Mouse (Mus musculus) heart, postnatal 10 days (tissue): ENCODE measurements around the gene Slc17a4. TPM values are rescaled to one million over a fixed set of nuclear protein-coding genes. Genes with fewer than 3 reads are reported as not detected.

Experiments used
- DNase-seq, 2 experiments: peaks; one replicate each; pipeline ENCODE4 v3.0.0; 2021
- intact Hi-C: fragments of 180-260 bp; cut with DNase I; formaldehyde crosslinking; loops from one replicate; pipeline ENCODE4 v1.15.1; 2025
- total RNA-seq, 2 experiments: library from RNA; stranded (reverse); gene quantifications; 2 replicates each; pipeline ENCODE4 v1.2.3; 2021

Slc17a4 gene
- total RNA-seq, 2 experiments from 2014 or later: not detected

DNA sequence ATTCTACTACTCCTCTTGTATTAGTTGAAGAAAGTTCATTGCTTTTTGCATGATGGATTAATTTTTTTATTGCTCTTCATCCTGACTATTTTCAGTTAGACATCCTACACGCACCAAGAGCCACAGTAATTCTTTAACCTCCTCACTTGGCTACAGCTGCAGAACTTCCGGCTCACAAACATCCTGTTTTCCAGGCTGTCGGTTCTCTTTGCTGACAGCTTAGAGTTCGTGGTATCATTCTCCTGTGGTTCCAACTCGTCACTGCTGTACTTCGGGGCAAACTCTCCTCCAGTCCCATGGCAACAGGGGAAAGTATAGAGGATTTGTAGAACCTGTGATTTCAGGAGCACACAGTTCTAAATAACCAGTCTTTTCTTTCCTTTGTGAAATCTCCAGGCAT is 16.6 kb downstream of the Slc17a4 start:
- DNase-seq: peak; percentile 7 to 16
- intact Hi-C loops: no loop called here

DNA sequence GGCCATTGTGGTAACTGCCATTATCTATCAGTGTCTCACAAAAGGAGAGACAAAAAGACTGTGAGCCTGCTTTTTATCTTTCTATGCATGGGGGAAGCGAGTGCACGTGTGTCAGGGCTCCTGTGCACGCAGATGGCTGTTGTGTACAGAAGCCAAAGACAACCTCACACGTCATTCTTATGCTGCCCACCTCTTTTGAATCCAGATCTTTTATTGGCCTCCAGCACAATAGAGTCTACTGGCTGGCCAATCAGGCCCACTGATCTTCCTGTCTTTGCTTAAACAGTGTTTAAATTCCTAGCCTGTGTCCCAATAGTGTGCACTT is 21.6 kb downstream of the Slc17a4 start:
- intact Hi-C loops: no loop called here

DNA sequence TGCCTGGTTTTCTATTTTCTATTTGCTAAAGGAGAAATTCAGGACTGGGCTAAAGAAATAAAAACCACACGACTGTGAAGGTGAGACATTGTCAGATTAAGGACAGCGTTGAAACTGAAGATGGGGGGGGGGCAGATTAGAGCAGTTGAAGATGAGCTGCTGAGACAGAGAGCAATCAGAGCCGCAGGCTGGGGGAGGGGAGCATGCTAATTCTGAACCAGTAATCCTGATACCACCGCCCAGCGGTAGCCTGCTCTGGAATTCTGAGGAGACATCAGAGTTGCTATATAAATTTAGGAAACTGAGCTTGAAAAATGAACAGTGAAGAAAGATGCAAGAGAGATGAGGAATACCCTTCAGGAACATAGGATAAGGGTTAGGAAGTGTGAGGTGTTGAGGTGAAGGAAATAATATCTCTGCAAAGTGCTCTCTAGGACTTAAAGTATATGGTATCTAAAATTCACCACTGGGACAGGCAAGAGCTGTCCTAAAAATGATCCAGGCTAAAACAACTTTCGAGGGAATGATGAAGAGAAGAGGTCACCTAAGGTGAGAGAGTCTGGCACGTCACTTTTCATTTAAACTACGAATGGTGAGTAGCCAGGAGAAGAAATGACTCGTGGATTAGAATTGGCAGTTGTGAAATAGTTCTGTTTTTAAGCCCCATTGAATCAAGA is 22.1 kb downstream of the Slc17a4 start:
- intact Hi-C loops: no loop called here
- DNase-seq: no peak

More for the DNA sequence above, 21.6 kb downstream of the Slc17a4 start:
- no peak for DNase-seq

DNA sequence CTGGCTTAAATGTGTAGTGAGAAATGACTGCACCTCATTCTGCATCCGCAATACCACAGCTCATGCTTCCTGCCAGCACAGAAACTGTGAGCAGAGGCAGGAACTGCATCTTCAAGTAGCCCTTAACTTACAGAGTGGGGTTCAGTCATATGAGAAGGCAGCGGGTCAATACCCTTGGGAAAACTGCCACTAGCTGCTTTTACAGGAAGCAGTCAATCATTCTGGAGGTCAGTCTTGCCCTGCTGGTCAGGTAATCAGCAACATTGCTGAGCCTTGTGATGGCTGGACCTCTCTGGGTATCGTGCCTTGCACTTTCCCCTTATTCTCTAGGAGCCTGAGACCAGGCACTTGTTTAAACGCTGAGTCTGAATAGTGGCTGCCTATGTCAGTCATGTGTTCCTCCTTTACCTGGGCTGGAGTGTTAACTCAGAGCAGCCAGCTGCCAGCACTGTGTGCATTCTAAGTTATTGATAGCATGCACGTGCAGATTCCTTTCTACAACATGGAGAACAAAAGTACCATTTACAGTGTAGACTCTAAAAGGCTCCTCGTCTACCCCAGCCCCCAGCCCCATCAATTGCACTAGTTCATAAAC is 25.7 kb downstream of the Slc17a4 start:
- intact Hi-C loops: no loop called here
- no peak for DNase-seq

DNA sequence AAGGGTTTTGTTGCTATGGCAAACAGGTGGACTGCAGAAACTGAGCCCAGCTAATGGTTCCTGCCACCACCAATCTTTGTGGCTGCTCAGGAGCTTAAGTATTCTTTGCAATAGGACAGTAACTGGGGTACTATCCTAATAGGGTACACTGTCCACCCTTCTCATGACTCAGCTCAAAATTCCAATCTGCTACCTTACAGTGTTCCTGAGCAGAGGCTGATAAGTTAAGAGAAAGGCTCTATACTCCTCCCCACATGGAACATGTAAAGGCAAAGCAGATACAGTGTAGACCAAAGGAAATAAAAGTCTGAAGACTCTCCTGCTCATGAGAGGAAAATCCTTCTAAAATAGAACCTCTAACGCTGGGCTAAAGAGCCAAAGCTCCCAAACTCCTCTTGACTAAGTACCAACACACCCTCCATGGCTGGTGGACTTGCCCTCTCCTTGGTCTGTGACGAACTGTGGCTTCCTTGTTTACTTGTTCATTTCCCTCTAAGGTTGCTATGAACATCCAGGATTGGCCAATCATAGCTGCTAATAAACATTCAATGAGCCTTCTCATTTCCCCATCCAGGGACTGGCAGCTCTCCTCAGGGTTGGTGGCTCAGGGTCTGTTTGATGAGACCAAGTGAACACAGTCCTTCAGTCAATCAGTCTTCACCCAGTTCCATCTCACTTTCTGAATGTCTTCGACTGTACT is 27.6 kb downstream of the Slc17a4 start:
- DNase-seq: no peak
- intact Hi-C loops: no loop called here

DNA sequence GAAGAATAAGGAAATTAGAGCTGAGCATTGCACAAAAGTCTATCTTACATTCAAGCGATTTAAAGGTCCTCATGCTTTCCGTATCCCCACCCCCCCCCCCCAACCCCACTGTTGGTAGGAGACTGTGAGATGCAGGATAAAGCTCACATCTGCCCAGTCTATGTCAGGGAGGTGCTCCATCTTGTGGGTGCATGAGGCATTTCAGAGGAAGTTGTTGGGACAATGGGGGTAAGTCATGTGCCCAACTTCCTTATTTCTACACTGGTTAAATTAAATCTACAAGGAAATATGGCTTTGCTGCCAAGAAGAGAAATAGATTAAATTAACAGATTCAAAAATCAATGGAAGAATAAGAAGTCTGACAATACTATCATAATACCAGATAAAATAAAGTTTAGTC is 29.3 kb downstream of the Slc17a4 start:
- peak; percentile 27 to 48 for DNase-seq
- intact Hi-C loops: loop anchor here (1.0 kb wide), 2 partner anchors 51 to 93 kb away; no protein-coding TSS in a partner anchor

DNA sequence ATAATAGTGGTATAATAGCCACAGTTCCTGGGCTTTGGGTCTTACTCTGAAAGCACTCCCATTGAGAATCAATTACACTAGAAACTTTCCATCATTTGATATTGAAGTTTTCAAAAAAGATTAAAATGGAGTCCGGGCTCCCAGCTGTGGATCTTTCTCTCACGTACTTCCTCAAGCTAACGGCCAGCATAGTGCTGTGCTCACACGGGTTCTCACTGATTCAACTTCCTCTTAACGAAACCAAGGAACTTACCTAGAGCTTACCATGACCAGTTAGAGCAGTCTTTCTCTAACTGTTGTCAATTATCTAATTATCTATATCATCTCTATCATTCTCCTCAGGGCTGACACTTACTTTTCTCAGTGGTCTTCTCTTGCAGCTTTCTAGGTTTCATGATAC is 35.2 kb downstream of the Slc17a4 start:
- no peak for DNase-seq
- intact Hi-C loops: no loop called here

DNA sequence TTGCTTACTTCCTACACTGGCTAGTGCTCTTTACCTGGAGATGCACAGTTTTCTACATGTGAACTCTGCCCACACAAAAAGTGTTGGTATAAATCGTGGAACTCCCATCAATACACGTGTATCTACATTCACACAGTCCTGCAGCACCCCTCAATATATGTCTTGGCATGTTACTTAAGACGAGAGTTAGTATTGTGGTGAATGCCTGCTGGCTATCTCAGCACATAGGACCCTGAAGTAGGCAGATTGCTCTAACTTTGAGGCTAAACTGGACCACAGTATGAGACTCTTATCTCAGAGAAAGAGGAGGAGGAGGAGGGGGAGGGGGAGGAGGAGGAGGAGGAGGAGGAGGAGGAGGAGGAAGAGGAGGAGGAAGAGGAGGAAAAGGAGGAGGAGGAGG is 35.7 kb downstream of the Slc17a4 start:
- intact Hi-C loops: no loop called here
- DNase-seq: no peak

DNA sequence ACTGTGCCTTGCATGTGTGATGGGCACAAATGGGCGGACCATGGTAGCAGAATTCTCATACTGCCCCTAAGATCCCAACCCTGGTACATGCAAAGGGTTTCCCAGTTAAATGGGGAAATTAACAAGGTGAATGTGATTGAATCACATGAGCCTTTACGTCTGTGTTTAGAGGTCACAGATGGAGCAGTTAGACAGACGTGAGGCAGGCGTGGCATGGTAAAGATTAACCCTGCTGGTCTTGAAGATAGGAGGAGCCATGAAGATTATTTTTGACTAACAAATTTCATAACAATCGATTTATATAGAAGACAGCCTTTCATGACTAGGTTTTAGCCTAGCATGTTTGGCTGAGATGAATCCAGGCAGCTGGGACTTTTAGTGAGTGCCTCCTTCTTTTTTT is 41.7 kb downstream of the Slc17a4 start:
- intact Hi-C loops: no loop called here
- DNase-seq: no peak

DNA sequence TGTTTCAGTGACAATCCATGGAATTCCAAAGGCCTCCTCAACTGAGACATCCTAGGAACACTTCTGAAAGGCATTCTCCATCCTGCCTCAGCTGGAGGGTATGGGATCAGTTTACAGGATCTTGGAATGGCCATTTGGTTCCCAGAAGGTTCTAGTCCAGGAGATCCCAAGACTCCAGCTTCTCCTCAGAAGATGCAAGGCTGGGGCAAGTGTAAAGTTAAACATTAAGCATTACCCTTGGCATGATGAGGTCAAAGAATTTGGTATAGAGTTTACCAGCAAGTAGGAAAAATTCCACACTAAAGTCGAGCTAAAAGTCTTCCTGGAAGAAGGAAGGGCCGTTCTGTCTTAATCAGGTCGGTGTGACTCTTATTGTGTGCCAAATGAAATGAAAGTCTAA is 44.8 kb downstream of the Slc17a4 start:
- intact Hi-C loops: no loop called here
- DNase-seq: no peak

DNA sequence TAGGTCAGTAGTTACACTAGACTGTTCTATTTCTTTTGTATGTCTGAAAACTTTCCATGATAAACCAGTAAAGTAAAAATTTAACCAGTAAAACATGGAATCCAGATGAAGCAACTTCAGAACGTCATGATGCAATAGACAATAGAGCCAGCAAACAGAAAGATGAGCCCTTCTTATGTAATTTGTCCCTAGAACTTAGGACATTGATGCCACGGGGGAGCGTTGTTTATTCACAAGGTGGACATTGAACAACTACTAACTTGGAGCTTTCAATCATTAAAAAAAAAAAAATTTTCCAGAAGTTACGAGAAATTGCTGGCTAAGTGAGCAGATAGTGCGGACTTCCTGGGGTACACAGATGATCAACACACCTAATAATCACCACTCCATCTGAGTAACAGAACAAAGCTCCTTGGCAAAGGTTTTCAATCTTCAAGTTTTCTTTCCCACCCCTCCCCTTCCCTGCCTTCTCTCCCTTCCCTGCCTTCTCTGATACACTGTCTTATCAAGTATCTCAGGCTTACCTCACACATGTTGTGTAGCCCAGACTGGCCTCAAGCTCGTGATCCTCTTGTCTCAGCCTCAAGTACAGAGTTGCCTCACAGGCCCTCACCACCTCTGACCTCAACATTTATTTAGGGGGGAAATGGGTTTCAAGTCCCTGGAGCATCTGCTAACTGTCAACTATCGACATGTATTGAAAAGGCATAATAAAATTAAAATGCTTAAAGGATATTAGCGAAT is 45.8 kb downstream of the Slc17a4 start:
- intact Hi-C loops: no loop called here
- no peak for DNase-seq

DNA sequence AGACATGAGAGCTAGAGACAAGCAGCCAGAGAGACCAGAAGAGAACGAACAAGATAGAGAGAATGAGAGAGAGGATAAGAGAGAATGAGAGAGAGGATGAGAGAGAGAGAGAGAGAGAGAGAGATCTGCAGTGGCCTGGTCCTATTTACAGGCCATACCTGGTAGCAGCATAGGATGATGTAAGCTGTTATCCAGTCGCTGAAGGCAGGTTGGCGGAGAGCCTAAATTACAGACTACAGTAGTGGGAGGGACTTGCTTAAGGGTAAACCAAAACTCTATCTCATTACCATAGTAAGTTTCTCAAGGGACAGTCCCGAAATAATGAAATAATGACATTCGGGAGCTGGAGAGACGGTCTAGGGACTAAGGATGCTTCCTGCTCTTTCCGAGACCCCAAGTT is 47.4 kb downstream of the Slc17a4 start, which contains the start of gene Slc17a1:
TSS of gene Slc17a1 (plus strand) at position 346 of the 400 bp plus-strand sequence.
- DNase-seq: no peak

DNA sequence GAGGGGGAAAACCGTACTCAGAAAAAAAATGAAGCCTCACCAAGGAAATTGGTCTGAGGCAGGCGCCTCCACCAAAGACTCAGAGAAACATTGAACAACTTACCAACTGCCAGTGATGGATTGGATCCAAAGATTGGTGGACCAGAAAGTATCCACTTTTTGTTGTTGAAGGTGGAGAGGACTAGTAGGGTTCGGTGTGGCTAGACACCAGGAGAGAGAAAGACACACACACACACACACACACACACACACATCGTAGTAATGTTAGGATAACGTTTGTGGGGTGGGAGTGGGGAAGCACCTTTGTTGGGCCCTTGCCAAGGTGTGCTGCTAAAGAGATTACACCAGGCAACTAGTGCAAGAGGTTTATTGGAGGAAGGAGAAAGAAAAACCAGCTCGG is 47.8 kb downstream of the Slc17a4 start:
- DNase-seq: no peak
- intact Hi-C loops: no loop called here

More for the DNA sequence above, 47.4 kb downstream of the Slc17a4 start, which contains the start of gene Slc17a1:
- intact Hi-C loops: no loop called here

DNA sequence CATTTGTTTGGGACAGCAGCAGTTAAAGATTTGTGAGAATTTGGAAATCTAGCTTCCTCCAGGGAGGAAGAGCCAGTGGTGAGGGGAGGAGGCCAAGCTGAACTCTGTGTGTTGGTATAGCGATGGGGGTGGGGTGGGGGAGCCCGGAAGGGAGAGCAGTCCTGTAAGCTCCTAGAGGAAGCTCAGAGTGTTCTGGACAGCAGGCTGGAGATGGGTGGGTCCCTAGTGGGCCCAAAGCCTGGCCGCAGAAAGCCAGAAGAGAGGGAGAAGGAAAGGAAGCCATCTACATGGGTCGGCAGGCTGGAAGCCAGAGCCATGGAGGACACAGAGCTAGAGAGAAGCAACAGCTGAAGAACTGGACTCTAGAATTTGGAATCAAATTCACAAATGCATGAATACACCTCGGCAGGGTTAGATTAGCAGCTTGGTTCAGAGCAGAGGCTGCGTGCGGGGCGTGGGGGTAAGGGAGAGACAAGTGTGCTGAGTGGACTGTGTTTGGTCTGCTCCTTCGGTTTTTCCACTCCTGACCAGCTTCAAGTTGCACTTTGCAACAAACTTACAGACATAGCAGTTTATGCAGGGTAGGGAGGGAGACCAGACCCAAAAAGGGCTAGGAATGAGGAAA is 48.6 kb downstream of the Slc17a4 start:
- intact Hi-C loops: no loop called here
- peak; percentile 8 to 17 for DNase-seq

DNA sequence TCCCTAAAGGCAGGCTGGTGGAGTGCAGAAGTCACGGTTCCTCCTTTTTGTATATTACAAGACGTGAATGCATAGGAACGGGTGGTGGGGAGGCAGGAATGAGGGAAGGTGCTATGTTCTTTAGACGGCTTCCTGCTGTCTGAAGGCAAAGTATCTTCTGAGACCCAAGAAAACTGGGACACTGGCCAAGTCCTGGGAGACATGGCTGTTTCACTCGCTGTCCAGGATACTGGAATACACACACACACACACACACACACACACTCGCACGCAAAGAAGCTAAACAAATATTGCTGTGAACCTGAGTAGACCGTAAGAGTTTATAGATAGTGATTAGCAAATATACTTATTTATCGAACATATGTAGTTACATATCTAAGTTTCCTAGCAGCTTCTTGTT is 50.1 kb downstream of the Slc17a4 start:
- peak; percentile 20 to 26 for DNase-seq
- intact Hi-C loops: no loop called here

DNA sequence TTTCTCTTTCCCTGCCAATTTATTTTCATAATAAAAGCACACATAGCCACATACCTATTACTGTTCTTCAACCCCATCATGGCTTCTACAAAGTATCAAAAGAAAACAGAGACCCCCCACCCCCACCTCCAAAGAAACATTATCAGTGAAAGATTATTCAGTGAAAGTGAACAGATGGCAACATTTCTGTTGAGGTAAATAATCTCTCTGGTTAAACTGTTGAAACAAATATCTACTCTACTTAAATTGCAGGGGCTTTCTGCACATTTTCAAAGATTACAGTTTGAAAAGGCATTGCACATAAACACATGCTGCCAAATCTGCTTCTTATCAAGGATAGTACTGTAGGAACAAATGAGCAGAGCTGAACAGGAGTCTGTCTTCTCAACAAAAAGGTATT is 53.0 kb downstream of the Slc17a4 start:
- intact Hi-C loops: no loop called here
- no peak for DNase-seq

DNA sequence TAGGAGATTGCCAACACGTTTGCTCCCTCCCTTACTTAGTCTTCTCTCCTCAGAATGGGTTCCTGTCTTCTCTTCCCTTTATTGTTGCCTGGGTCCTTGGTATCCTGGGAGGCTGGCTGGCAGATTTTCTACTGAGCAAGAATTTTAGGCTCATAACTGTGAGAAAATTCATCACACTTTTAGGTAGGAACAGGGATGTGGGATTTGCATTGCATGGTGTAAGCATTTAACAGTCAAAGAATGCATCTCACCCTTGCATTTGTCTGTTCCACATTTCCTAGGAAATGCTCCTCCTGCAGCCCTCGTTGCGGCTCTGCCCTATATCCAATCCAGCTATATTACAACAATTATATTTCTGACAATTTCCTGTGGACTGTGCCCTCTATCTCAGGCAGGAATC is 58.4 kb downstream of the Slc17a4 start:
- intact Hi-C loops: no loop called here

DNA sequence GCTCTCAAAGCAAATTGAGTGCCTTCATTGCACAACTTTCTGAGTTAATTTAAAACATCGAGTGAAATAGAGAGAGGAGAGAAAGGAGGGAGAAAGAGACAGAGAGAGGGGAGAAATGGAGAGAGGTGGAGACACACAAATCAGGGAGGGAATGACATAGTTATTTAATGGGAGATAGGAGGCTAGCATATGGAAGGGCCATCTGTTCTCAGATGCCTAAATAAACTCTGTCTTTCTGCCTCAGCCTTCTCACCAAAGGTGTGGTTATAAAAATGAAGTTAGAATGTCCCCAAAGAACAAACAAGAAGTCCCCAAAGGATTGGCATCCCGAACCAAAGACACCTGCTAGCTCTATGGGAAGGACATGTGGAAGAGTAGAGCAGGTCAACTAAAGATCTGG is 65.5 kb downstream of the Slc17a4 start:
- no peak for DNase-seq
- intact Hi-C loops: no loop called here

More for the DNA sequence above, 58.4 kb downstream of the Slc17a4 start:
- no peak for DNase-seq
